Mouse (Mus musculus): ENCODE results near the gene Glipr1l1. TPM values are rescaled to one million over a fixed set of nuclear protein-coding genes. Genes with fewer than 3 reads are reported as not detected.
"Not testable (repeated sequence)": the region's sequence is repeated elsewhere in the genome, so short reads cannot be mapped to it uniquely, and the experiment has no call there.

The Glipr1l1 gene
- not detected in 2 replicates for polyA plus RNA-seq (2014; fragmentation: Nextera tagmentation; extraction: Ambion mirVana)

DNA sequence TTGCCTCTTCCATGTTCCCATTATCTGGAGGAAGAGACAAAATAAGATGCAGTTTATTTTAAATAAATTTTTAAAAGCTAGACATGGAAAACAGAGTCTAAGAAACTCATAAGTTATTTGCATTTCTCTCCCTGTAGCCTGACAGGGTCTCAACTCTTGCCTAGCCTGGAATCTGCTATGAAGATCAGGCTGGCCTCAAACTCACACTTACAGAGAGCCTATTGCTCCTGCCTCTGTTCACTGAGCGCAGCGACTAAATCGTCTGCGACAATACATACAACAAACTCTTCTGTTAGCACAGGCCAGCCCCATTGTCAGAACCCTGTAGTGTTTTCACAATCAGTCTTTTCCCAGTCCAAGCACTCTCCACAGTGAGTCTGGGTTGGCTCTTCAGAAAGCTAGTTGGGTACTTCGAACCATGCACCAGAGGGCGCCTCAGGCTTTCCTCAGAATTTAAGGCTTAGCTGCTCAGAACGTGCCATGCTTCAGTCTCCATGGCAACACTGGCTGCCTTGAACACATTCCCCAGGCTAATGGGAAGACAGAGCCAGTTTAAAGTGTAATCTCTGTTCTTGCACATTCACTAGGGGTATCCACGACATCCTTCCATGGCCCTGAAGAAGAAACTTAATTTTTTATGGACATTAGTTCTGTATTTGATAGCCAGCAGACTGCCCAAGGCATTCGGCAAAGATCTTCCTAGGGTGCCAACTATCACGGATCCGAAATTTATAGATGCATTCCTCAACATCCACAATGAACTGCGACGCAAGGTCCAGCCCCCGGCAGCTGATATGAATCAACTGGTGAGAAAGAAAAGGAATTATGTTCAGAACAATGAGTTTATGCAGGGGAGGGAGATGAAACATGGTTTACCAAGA, at the start of gene Glipr1l1:
Gene Glipr1l1, plus strand, starts transcription at position 488 of the 881 bp plus-strand sequence.
- H3K27me3 ChIP-seq (ENCODE audit: control insufficient read depth, insufficient read depth, low read length): no peaks in the 10 kb centered on the region
- 55% methylated on average over 14 of the region's 14 CpGs for WGBS (ENCODE audit: insufficient replicate concordance)
- H3K4me1 ChIP-seq (ENCODE audit: control insufficient read depth, insufficient read depth, low read length): no peaks in the 10 kb centered on the region
- no peak within 1 kb of the TSS for H3K9ac ChIP-seq (ENCODE audit: low read depth, low read length)
- ATAC-seq (replicated peaks; ENCODE audit: insufficient number of reproducible peaks, low FRiP score, low TSS enrichment): 0 out of 2 replicates have a peak, but pooled peaks have one; percentile 55
- H3K36me3 ChIP-seq (ENCODE audit: control insufficient read depth, insufficient read depth, low read length): no peaks in the 10 kb centered on the region
- no peak within 1 kb of the TSS for H3K4me2 ChIP-seq
- no peaks in the 10 kb centered on the region for H3K9me3 ChIP-seq (replicated peaks; ENCODE audit: control insufficient read depth, low read length)
- no peak within 1 kb of the TSS for H3K4me3 ChIP-seq (ENCODE audit: low read depth, low read length)
- H3K27ac ChIP-seq (ENCODE audit: low read depth, low read length): no peak within 1 kb of the TSS

DNA sequence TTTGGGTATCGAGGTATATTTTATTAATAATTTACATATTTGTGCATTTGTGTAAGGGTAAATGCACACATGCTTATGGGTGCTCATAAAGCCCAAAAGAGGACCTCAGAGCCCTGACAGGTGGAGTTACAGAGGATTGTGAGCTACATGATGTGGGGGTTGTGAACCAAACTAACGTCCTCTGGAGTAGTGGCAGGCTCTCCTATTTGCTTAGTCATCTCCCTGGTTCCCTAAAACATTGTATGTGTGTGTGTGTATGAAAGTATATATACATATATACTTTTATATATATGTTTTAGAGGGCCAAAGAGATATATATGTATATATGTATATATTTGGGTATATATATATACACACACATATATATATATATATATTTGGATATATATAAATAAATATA, 36.4 kb upstream of the Glipr1l1 start:
- Histone ChIP-seq H3K27me3 (ENCODE audit: control insufficient read depth, insufficient read depth, low read length) (no peaks in the 10 kb centered on the region), H3K27ac (ENCODE audit: low read depth, low read length) (no peak overlapping the region), H3K4me1 (ENCODE audit: control insufficient read depth, insufficient read depth, low read length) (no peaks in the 10 kb centered on the region), H3K9ac (ENCODE audit: low read depth, low read length) (no peak overlapping the region), H3K36me3 (ENCODE audit: control insufficient read depth, insufficient read depth, low read length) (no peaks in the 10 kb centered on the region), H3K9me3 (replicated peaks; ENCODE audit: control insufficient read depth, low read length) (no peaks in the 10 kb centered on the region), H3K4me3 (ENCODE audit: low read depth, low read length) (no peak overlapping the region), H3K4me2 (no peak overlapping the region)
- WGBS (ENCODE audit: insufficient replicate concordance): 67% methylated on average over 2 of the region's 2 CpGs
- ATAC-seq (replicated peaks; ENCODE audit: insufficient number of reproducible peaks, low FRiP score, low TSS enrichment): no peak

DNA sequence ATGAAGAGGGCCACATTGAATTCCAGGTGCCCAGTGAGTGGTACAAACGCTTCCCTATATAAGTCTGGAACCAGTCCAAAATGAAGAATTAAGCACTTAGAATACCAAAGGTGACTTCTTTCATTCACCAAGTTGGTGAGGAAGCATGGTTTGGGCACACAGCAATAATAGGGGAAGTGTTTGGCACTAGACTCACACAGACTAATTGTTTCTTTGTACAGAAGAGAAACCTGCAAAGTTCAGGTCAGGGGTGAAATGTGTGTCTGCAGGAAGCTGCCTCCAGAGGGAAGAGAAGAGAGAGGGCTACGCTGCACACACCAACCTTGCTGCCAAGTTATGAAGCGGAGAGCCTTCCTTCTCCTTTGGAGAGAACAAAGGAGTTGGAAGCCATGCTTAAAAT, 31.3 kb upstream of the Glipr1l1 start:
- not testable (repeated sequence) for H3K4me2 ChIP-seq; H3K9me3 ChIP-seq (replicated peaks; ENCODE audit: control insufficient read depth, low read length); H3K27me3 ChIP-seq (ENCODE audit: control insufficient read depth, insufficient read depth, low read length); H3K4me1 ChIP-seq (ENCODE audit: control insufficient read depth, insufficient read depth, low read length); ATAC-seq (replicated peaks; ENCODE audit: insufficient number of reproducible peaks, low FRiP score, low TSS enrichment); H3K36me3 ChIP-seq (ENCODE audit: control insufficient read depth, insufficient read depth, low read length); H3K4me3 ChIP-seq (ENCODE audit: low read depth, low read length); H3K9ac ChIP-seq (ENCODE audit: low read depth, low read length); H3K27ac ChIP-seq (ENCODE audit: low read depth, low read length)
- WGBS (ENCODE audit: insufficient replicate concordance): 81% methylated on average over 3 of the region's 3 CpGs

DNA sequence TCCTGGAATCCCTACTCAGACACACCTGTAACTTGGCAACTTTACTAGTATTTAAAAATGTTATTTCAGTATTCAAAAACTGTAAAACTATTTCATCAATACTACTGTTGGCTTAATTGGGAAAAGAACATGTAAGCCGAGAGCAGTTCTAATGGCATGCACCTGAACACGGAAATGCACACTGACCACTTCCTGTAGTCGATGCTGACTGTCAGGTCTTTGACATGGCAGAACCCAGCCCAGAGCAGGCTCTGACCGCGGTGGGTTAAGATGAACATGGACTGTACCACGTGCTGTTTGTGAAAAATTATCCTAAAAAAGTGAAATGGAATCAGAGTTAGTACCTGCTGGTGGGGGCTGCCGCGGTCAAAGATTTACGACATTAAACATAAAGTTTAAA, 16.5 kb upstream of the Glipr1l1 start:
- not testable (repeated sequence) for H3K9ac ChIP-seq (ENCODE audit: low read depth, low read length)

DNA sequence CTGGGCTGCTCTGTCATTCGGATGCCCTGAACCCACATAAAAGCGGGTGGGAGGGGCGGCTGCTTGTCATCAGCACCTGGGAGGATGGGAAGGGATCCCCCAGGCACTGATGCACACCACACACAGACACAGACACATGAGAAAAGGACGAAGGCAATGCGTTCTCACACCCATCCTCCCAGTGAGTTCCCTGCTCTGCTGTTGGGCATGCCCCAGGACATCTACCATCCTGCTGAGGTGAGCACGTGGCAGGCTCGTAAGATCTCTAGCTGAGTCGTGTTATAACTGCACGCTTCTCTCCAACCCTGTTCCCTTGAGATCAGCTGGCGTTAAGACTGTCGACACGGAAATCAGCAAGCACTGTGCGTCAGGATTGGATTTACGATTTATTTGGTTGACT, 15.7 kb upstream of the Glipr1l1 start:
- 55% methylated on average over 14 of the region's 14 CpGs for WGBS (ENCODE audit: insufficient replicate concordance)
- H3K27me3 ChIP-seq (ENCODE audit: control insufficient read depth, insufficient read depth, low read length); H3K36me3 ChIP-seq (ENCODE audit: control insufficient read depth, insufficient read depth, low read length); H3K4me3 ChIP-seq (ENCODE audit: low read depth, low read length); H3K27ac ChIP-seq (ENCODE audit: low read depth, low read length); H3K4me1 ChIP-seq (ENCODE audit: control insufficient read depth, insufficient read depth, low read length); H3K9me3 ChIP-seq (replicated peaks; ENCODE audit: control insufficient read depth, low read length); H3K9ac ChIP-seq (ENCODE audit: low read depth, low read length); ATAC-seq (replicated peaks; ENCODE audit: insufficient number of reproducible peaks, low FRiP score, low TSS enrichment); H3K4me2 ChIP-seq: not testable (repeated sequence)

More for the DNA sequence above, 16.5 kb upstream of the Glipr1l1 start:
- ATAC-seq (replicated peaks; ENCODE audit: insufficient number of reproducible peaks, low FRiP score, low TSS enrichment); H3K4me1 ChIP-seq (ENCODE audit: control insufficient read depth, insufficient read depth, low read length); H3K36me3 ChIP-seq (ENCODE audit: control insufficient read depth, insufficient read depth, low read length); H3K9me3 ChIP-seq (replicated peaks; ENCODE audit: control insufficient read depth, low read length); H3K4me3 ChIP-seq (ENCODE audit: low read depth, low read length); H3K27me3 ChIP-seq (ENCODE audit: control insufficient read depth, insufficient read depth, low read length); H3K4me2 ChIP-seq; H3K27ac ChIP-seq (ENCODE audit: low read depth, low read length): not testable (repeated sequence)
- 73% methylated on average over 9 of the region's 9 CpGs for WGBS (ENCODE audit: insufficient replicate concordance)

DNA sequence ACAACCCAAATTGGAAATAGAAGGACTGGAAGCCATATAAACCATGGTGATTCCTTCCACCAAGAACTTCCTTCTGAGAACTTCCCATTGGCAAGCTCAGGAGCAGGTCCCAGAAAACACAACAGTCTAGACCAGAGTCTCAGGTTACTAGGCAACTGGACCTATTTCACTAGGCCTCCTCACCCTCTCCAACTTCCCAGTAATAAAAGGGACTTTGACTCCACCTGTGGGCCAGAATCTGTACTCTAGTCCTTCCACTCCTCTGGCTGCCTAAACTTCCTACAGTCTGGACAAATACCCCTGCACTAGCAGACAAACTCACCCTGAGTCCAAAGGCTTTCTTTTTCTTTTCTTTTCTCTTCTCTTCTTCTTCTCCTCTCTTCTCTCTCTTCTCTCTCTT, 8.8 kb upstream of the Glipr1l1 start:
- ATAC-seq (replicated peaks; ENCODE audit: insufficient number of reproducible peaks, low FRiP score, low TSS enrichment): no peak
- Histone ChIP-seq H3K9ac (ENCODE audit: low read depth, low read length) (no peak overlapping the region), H3K9me3 (replicated peaks; ENCODE audit: control insufficient read depth, low read length) (no peaks in the 10 kb centered on the region), H3K4me3 (ENCODE audit: low read depth, low read length) (no peak overlapping the region), H3K36me3 (ENCODE audit: control insufficient read depth, insufficient read depth, low read length) (no peaks in the 10 kb centered on the region), H3K4me2 (no peak overlapping the region), H3K4me1 (ENCODE audit: control insufficient read depth, insufficient read depth, low read length) (no peaks in the 10 kb centered on the region), H3K27me3 (ENCODE audit: control insufficient read depth, insufficient read depth, low read length) (no peaks in the 10 kb centered on the region), H3K27ac (ENCODE audit: low read depth, low read length) (no peak overlapping the region)

DNA sequence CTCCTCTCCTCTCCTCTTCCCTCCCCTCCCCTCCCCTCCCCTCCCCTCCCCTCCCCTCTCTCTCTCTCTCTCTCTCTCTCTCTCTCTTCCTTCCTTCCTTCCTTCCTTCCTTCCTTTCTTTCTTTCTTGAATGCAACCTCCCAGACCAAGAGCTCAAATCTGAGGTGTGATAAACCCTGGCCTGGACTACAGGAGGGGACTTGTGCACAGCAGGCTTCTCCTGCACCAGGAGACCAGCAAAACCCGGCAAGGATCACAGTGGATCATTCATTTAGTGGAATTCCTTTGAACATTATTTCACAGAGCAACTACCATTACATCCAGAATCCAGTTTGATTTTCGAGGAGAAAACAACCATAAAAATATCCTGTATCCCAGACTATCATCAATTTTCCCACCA, 8.0 kb upstream of the Glipr1l1 start:
- not testable (repeated sequence) for H3K36me3 ChIP-seq (ENCODE audit: control insufficient read depth, insufficient read depth, low read length); ATAC-seq (replicated peaks; ENCODE audit: insufficient number of reproducible peaks, low FRiP score, low TSS enrichment); H3K27ac ChIP-seq (ENCODE audit: low read depth, low read length); H3K9ac ChIP-seq (ENCODE audit: low read depth, low read length); H3K4me1 ChIP-seq (ENCODE audit: control insufficient read depth, insufficient read depth, low read length); H3K27me3 ChIP-seq (ENCODE audit: control insufficient read depth, insufficient read depth, low read length); H3K9me3 ChIP-seq (replicated peaks; ENCODE audit: control insufficient read depth, low read length); H3K4me3 ChIP-seq (ENCODE audit: low read depth, low read length); H3K4me2 ChIP-seq
- 65% methylated on average over 2 of the region's 2 CpGs for whole genome bisulfite sequencing (ENCODE audit: insufficient replicate concordance)

DNA sequence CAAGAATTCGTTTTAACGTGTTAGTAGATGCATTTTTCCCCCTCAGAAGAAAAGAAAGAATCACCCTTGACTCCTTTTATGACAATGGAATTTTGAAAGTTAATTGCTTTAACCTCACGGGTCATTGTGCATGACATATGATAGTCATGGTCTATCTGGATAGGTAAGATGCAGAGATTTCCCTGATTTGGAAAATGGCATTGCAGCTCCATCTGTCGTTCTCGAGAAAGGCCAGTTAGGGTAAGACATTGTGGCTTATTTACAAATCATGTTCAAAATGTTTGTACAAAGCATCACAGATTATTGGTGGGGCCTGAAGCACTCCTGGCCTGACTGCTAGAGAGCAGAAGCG, 570 bp downstream of the Glipr1l1 start:
- not testable (repeated sequence) for H3K9me3 ChIP-seq (replicated peaks; ENCODE audit: control insufficient read depth, low read length); H3K4me2 ChIP-seq; H3K9ac ChIP-seq (ENCODE audit: low read depth, low read length); H3K27me3 ChIP-seq (ENCODE audit: control insufficient read depth, insufficient read depth, low read length); H3K4me1 ChIP-seq (ENCODE audit: control insufficient read depth, insufficient read depth, low read length); H3K36me3 ChIP-seq (ENCODE audit: control insufficient read depth, insufficient read depth, low read length); ATAC-seq (replicated peaks; ENCODE audit: insufficient number of reproducible peaks, low FRiP score, low TSS enrichment); H3K27ac ChIP-seq (ENCODE audit: low read depth, low read length); H3K4me3 ChIP-seq (ENCODE audit: low read depth, low read length)
- 81% methylated on average over 6 of the region's 6 CpGs for WGBS (ENCODE audit: insufficient replicate concordance)

DNA sequence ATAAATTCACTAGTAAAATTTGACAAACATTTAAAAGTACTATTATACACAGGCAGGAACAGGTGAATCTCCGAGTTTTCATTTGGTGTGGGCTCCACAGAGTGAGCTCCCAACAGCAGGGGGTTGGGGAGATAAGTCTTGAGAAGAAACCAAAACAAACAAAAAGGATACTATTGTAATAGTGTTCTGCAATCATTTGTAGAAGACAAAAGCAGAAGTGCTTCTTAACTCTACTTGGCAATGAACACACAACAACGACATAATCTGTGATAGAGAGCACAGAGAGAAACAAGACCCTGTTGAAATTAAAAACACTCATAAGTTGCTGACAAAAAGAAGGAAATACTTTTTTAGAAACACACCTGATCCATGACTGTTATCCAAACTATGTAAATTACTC, 20.1 kb downstream of the Glipr1l1 start:
- H3K27ac ChIP-seq (ENCODE audit: low read depth, low read length): no peak overlapping the region
- no peak overlapping the region for H3K4me2 ChIP-seq
- no peaks in the 10 kb centered on the region for H3K36me3 ChIP-seq (ENCODE audit: control insufficient read depth, insufficient read depth, low read length)
- no peaks in the 10 kb centered on the region for H3K27me3 ChIP-seq (ENCODE audit: control insufficient read depth, insufficient read depth, low read length)
- 40% methylated on average over 2 of the region's 2 CpGs for WGBS (ENCODE audit: insufficient replicate concordance)
- ATAC-seq (replicated peaks; ENCODE audit: insufficient number of reproducible peaks, low FRiP score, low TSS enrichment): no peak
- H3K4me1 ChIP-seq (ENCODE audit: control insufficient read depth, insufficient read depth, low read length): no peaks in the 10 kb centered on the region
- no peak overlapping the region for H3K4me3 ChIP-seq (ENCODE audit: low read depth, low read length)
- no peaks in the 10 kb centered on the region for H3K9me3 ChIP-seq (replicated peaks; ENCODE audit: control insufficient read depth, low read length)
- H3K9ac ChIP-seq (ENCODE audit: low read depth, low read length): no peak overlapping the region

All from heart, embryonic 11.5 days (tissue).